Mouse (Mus musculus) liver, adult 2 months (tissue): ENCODE data around the gene Cplx2.

ENCODE experiments used
- CTCF ChIP-seq: fragments of 200-500 bp; IDR thresholded peaks from 2 replicates; pipeline ENCODE4 v1.5.1; 2011; ENCODE audit warnings: low read depth, low read length, control low read depth
- POLR2A ChIP-seq: fragments of 200-500 bp; IDR thresholded peaks from 2 replicates; pipeline ENCODE4 v1.6.1; 2011; ENCODE audit warnings: low read length, control low read depth; ENCODE audit not compliant: insufficient read depth; ENCODE audit errors: extremely low read depth

DNA sequence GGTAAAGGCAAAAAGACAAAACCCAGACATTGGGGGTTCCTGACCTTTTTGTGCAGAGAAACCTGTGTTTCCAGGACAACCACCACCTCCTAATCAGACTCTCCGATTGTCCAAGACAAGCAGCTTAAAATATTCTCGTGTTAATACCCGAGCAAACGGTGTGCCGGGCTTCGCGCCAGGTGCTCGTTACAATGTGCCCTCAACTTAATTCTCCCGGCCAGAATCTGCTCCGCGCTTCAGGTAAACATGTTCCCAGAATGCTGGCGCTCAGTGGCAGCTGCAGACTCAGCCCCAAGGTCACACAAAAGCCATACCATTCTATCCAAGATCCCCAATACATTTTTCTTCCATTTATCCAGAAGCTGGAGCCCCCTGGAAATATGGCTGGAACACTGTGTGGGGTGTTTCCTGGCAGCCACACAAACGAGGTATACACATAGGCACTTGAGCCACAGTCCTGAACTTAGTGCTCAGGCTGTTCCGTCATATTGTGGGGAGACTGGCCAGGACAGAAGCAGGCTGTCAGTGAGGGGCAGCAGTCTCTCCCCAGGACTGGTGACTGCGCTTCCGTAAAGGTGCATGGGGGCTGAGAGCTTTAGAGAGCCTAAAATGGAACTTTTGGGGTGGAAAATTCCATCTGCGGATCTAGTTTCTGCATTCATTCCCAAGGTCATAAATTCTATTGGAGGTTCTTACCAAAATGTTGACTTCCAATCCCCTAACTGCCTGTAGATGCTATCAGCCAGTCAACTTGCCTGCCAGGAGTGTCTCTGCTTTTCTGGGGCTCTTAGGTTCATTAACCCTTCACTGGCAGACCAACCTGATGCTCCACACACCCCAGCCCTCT, 32.3 kb downstream of the Cplx2 start:
- TF ChIP-seq POLR2A (no peak), CTCF (no peak)
